Mouse (Mus musculus): Measurements from ENCODE around the gene Sycp2.

- TF ChIP-seq CTCF (IDR thresholded peaks at IDR 0.05), result no peak
- no peak for TF ChIP-seq EP300 (IDR thresholded peaks at IDR 0.05)
Measured at GRCm38 (mm10) chr2:178449386-178449785, 41.9 kb upstream of the Sycp2 start.
